Mouse (Mus musculus): ENCODE results near the gene Lcn10. TPM values are rescaled to one million over a fixed set of nuclear protein-coding genes. Genes with fewer than 3 reads are reported as not detected.
"Not testable (repeated sequence)": the region's sequence is repeated elsewhere in the genome, so short reads cannot be mapped to it uniquely, and the experiment has no call there.

Gene Lcn10
- polyA plus RNA-seq, 1 experiment: not detected

GRCm38 (mm10) chr2:25698696-25699095 lies 16.2 kb downstream of the Lcn10 start:
- Histone ChIP-seq H3K4me1 (ENCODE audit: control insufficient read depth, insufficient read depth, low read length) (no peaks in the 10 kb centered on the region), H3K4me3 (ENCODE audit: insufficient read depth, low read depth, low read length) (no peak overlapping the region), H3K27ac (ENCODE audit: insufficient read depth, low read depth, low read length) (no peak overlapping the region)
- WGBS: 94% methylated on average over 2 of the region's 2 CpGs
- TF ChIP-seq CTCF (IDR thresholded peaks at IDR 0.05; ENCODE audit: insufficient read depth, low read depth, low read length) (no peak), POLR2A (IDR thresholded peaks at IDR 0.05; ENCODE audit: insufficient read depth, low read depth, low read length) (no peak)

- H3K27ac ChIP-seq (ENCODE audit: insufficient read depth, low read depth, low read length); H3K4me3 ChIP-seq (ENCODE audit: insufficient read depth, low read depth, low read length); H3K4me1 ChIP-seq (ENCODE audit: control insufficient read depth, insufficient read depth, low read length): not testable (repeated sequence)
- 85% methylated on average over 3 of the region's 3 CpGs for WGBS
Observed at GRCm38 (mm10) chr2:25699743-25700142, 17.2 kb downstream of the Lcn10 start, which contains the start of gene Obp2a. Gene Obp2a, plus strand, starts transcription at chr2:25700043.

- Histone ChIP-seq H3K4me1 (ENCODE audit: control insufficient read depth, insufficient read depth, low read length) (no peaks in the 10 kb centered on the region), H3K27ac (ENCODE audit: insufficient read depth, low read depth, low read length) (no peak overlapping the region), H3K4me3 (ENCODE audit: insufficient read depth, low read depth, low read length) (no peak overlapping the region)
- WGBS: 78% methylated on average over 5 of the region's 5 CpGs
- TF ChIP-seq POLR2A (IDR thresholded peaks at IDR 0.05; ENCODE audit: insufficient read depth, low read depth, low read length) (no peak), CTCF (IDR thresholded peaks at IDR 0.05; ENCODE audit: insufficient read depth, low read depth, low read length) (no peak)
Observed at GRCm38 (mm10) chr2:25701001-25701400, 18.5 kb downstream of the Lcn10 start.

DNA sequence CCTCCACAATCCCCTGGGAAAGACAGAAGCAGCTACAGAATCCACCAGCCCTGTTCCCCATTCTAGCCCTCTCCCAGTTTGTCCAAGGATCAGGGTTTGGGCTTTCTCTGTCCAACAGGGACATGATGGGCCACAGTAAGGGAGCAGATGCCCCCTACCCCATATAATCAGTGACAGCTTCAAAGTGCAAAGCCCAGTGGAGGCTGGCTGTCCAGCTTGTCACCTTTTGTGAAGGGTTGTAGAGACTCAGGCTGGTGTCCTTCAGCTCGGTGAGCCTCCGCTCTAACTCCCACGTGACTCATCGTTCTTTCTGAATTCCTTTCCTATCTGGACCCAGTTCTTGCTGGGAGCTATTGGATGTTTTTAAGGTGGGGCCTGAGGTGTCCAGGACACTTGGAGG lies 21.2 kb downstream of the Lcn10 start:
- 90% methylated on average over 4 of the region's 4 CpGs for WGBS
- H3K4me3 ChIP-seq (ENCODE audit: insufficient read depth, low read depth, low read length): no peak overlapping the region
- TF ChIP-seq CTCF (IDR thresholded peaks at IDR 0.05; ENCODE audit: insufficient read depth, low read depth, low read length) (no peak), POLR2A (IDR thresholded peaks at IDR 0.05; ENCODE audit: insufficient read depth, low read depth, low read length) (no peak)
- peaks cover 8% of the 10 kb centered on the region for H3K4me1 ChIP-seq (ENCODE audit: control insufficient read depth, insufficient read depth, low read length)
- no peak overlapping the region for H3K27ac ChIP-seq (ENCODE audit: insufficient read depth, low read depth, low read length)

GRCm38 (mm10) chr2:25706643-25707481 lies 24.3 kb downstream of the Lcn10 start, which contains the start of gene Bmyc:
Gene Bmyc, plus strand, starts transcription at chr2:25706739.
- H3K27ac ChIP-seq (ENCODE audit: insufficient read depth, low read depth, low read length): peak within 1 kb of the TSS; percentile 66
- H3K4me3 ChIP-seq (ENCODE audit: insufficient read depth, low read depth, low read length): peak within 1 kb of the TSS; percentile 88
- under 1% methylated on average over 78 of the region's 78 CpGs for WGBS
- peaks cover 19% of the 10 kb centered on the region for H3K4me1 ChIP-seq (ENCODE audit: control insufficient read depth, insufficient read depth, low read length)
- TF ChIP-seq CTCF (IDR thresholded peaks at IDR 0.05; ENCODE audit: insufficient read depth, low read depth, low read length): peak; percentile 48; the same call in 1 of the 2 replicates
- peak; percentile 68 for TF ChIP-seq POLR2A (IDR thresholded peaks at IDR 0.05; ENCODE audit: insufficient read depth, low read depth, low read length)

GRCm38 (mm10) chr2:25708121-25708520 lies 25.6 kb downstream of the Lcn10 start:
- TF ChIP-seq POLR2A (IDR thresholded peaks at IDR 0.05; ENCODE audit: insufficient read depth, low read depth, low read length): no peak
- no peak for TF ChIP-seq CTCF (IDR thresholded peaks at IDR 0.05; ENCODE audit: insufficient read depth, low read depth, low read length)
- 0 out of 2 replicates have a peak overlapping the region, but pooled peaks have one; percentile 22 for H3K27ac ChIP-seq (ENCODE audit: insufficient read depth, low read depth, low read length)

GRCm38 (mm10) chr2:25709056-25709455 lies 26.5 kb downstream of the Lcn10 start:
- Histone ChIP-seq H3K4me1 (ENCODE audit: control insufficient read depth, insufficient read depth, low read length) (peaks cover 21% of the 10 kb centered on the region), H3K27ac (ENCODE audit: insufficient read depth, low read depth, low read length) (peak overlapping the region; percentile 38)
- H3K4me3 ChIP-seq (ENCODE audit: insufficient read depth, low read depth, low read length): not testable (repeated sequence)
- 96% methylated on average over 1 of the region's 1 CpGs for WGBS

More at GRCm38 (mm10) chr2:25708121-25708520, 25.6 kb downstream of the Lcn10 start:
- 84% methylated on average over 2 of the region's 2 CpGs for WGBS
- Histone ChIP-seq H3K4me1 (ENCODE audit: control insufficient read depth, insufficient read depth, low read length) (peaks cover 21% of the 10 kb centered on the region), H3K4me3 (ENCODE audit: insufficient read depth, low read depth, low read length) (peak overlapping the region; percentile 25)

- Histone ChIP-seq H3K27ac (ENCODE audit: insufficient read depth, low read depth, low read length) (0 out of 2 replicates have a peak overlapping the region, but pooled peaks have one; percentile 60), H3K4me1 (ENCODE audit: control insufficient read depth, insufficient read depth, low read length) (peaks cover 21% of the 10 kb centered on the region)
- 39% methylated on average over 2 of the region's 2 CpGs for WGBS
Observed at GRCm38 (mm10) chr2:25709791-25710190, 27.3 kb downstream of the Lcn10 start.

DNA sequence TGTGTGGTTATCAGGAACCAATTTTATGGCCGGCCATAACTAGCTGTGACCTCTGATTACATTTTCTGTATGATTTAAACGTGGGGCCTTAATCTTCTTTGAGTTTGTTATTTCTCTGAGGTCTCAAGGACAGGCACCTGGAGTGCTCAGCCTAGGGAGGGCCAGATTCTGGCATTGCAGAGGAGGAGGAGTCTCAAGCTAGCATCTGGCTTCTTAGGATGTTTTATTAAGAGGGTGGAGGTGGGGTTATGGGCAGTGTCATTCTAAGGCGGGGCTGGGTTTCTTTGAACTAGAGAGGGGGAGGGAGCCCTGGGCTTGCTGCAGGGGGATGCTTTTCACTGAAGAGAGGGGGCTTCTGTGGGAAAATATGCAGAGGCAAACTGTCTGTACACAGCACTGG lies 29.1 kb downstream of the Lcn10 start:
- 17% methylated on average over 3 of the region's 3 CpGs for WGBS
- peaks cover 21% of the 10 kb centered on the region for H3K4me1 ChIP-seq (ENCODE audit: control insufficient read depth, insufficient read depth, low read length)
- not testable (repeated sequence) for H3K27ac ChIP-seq (ENCODE audit: insufficient read depth, low read depth, low read length)

More at GRCm38 (mm10) chr2:25709791-25710190, 27.3 kb downstream of the Lcn10 start:
- H3K4me3 ChIP-seq (ENCODE audit: insufficient read depth, low read depth, low read length): not testable (repeated sequence)

GRCm38 (mm10) chr2:25717222-25717621 lies 34.7 kb downstream of the Lcn10 start:
- 0 out of 2 replicates have a peak, but pooled peaks cover under 1% of the 10 kb centered on the region for H3K4me1 ChIP-seq (ENCODE audit: control insufficient read depth, insufficient read depth, low read length)
- H3K4me3 ChIP-seq (ENCODE audit: insufficient read depth, low read depth, low read length): no peak overlapping the region
- TF ChIP-seq CTCF (IDR thresholded peaks at IDR 0.05; ENCODE audit: insufficient read depth, low read depth, low read length): no peak
- no peak for TF ChIP-seq POLR2A (IDR thresholded peaks at IDR 0.05; ENCODE audit: insufficient read depth, low read depth, low read length)
- no peak overlapping the region for H3K27ac ChIP-seq (ENCODE audit: insufficient read depth, low read depth, low read length)

More for the DNA sequence above, 29.1 kb downstream of the Lcn10 start:
- not testable (repeated sequence) for H3K4me3 ChIP-seq (ENCODE audit: insufficient read depth, low read depth, low read length)

Data from olfactory bulb, adult 2 months (tissue).